Mouse (Mus musculus) olfactory bulb, adult 2 months (tissue): ENCODE results near the gene Scgn. TPM values are rescaled to one million over a fixed set of nuclear protein-coding genes. Genes with fewer than 3 reads are reported as not detected.

Experiments used
- H3K27ac ChIP-seq: fragments of 200-500 bp; 2 replicates; pipeline ENCODE4 v1.5.1; 2012; ENCODE audit warnings: low read depth, low read length; ENCODE audit not compliant: insufficient read depth
- H3K4me1 ChIP-seq: fragments of 200-500 bp; 2 replicates; pipeline ENCODE4 v1.6.1; 2012; ENCODE audit warnings: low read length; ENCODE audit not compliant: control insufficient read depth, insufficient read depth
- H3K4me3 ChIP-seq: fragments of 200-500 bp; 2 replicates; pipeline ENCODE4 v1.5.1; 2012; ENCODE audit warnings: mild to moderate bottlenecking, low read depth, low read length, moderate library complexity; ENCODE audit not compliant: insufficient read depth
- CTCF ChIP-seq: fragments of 200-500 bp; IDR thresholded peaks from 2 replicates; pipeline ENCODE4 v1.5.1; 2012; ENCODE audit warnings: low read depth, mild to moderate bottlenecking, low read length, moderate library complexity; ENCODE audit not compliant: insufficient read depth
- POLR2A ChIP-seq: fragments of 200-500 bp; IDR thresholded peaks from 2 replicates; pipeline ENCODE4 v1.6.1; 2012; ENCODE audit warnings: mild to moderate bottlenecking, low read depth, low read length, moderate library complexity; ENCODE audit not compliant: insufficient read depth
- WGBS: fragments of 180-500 bp; shearing (Covaris S2); methylation state at CpG from one replicate; pipeline ENCODE4 v1.1.7; 2018; 5-methylcytosine and 5-hydroxymethylcytosine counted together
- polyA plus RNA-seq: library from polyadenylated mRNA; stranded (reverse); fragments of >200 nt; gene quantifications from 2 replicates; pipeline ENCODE4 v1.2.4, GENCODE M21; 2012; ENCODE audit warnings: low replicate concordance; ENCODE audit not compliant: missing spikeins, insufficient read depth, insufficient read length

The Scgn gene
- polyA plus RNA-seq, 1 experiment = not detected

GRCm38 (mm10) chr13:23928637-23929036 is 62.4 kb downstream of the Scgn start:
- H3K4me1 ChIP-seq = peaks cover 7% of the 10 kb centered on the region; the same call in 1 of the 2 replicates

GRCm38 (mm10) chr13:23925792-23926191 is 65.2 kb downstream of the Scgn start:
- Histone ChIP-seq H3K4me3 (no peak overlapping the region), H3K27ac (no peak overlapping the region), H3K4me1 (peaks cover 7% of the 10 kb centered on the region; the same call in 1 of the 2 replicates)
- 38% methylated on average over 2 of the region's 2 CpGs for WGBS
- TF ChIP-seq POLR2A (no peak), CTCF (no peak)

More at GRCm38 (mm10) chr13:23928637-23929036, 62.4 kb downstream of the Scgn start:
- Histone ChIP-seq H3K27ac (no peak overlapping the region), H3K4me3 (no peak overlapping the region)
- WGBS = 43% methylated on average over 3 of the region's 3 CpGs
- TF ChIP-seq POLR2A (no peak), CTCF (no peak)

- 90% methylated on average over 4 of the region's 4 CpGs for WGBS
- Histone ChIP-seq H3K4me1 (no peaks in the 10 kb centered on the region; the same call in 1 of the 2 replicates), H3K27ac (no peak overlapping the region), H3K4me3 (no peak overlapping the region)
- no peak for TF ChIP-seq CTCF
These were observed 73.3 kb downstream of the Scgn start for GRCm38 (mm10) chr13:23917674-23918073.

GRCm38 (mm10) chr13:23916132-23916531 is 74.9 kb downstream of the Scgn start:
- 92% methylated on average over 1 of the region's 1 CpGs for WGBS
- TF ChIP-seq CTCF = no peak
- no peak for TF ChIP-seq POLR2A
- Histone ChIP-seq H3K4me3 (no peak overlapping the region), H3K27ac (no peak overlapping the region), H3K4me1 (no peaks in the 10 kb centered on the region; the same call in 1 of the 2 replicates)

GRCm38 (mm10) chr13:23914376-23915167 is 76.4 kb downstream of the Scgn start, which contains the start of gene Slc17a4:
TSS of gene Slc17a4 (minus strand) at chr13:23915009.
- no peak within 1 kb of the TSS for H3K27ac ChIP-seq
- H3K4me1 ChIP-seq = no peaks in the 10 kb centered on the region; the same call in 1 of the 2 replicates
- TF ChIP-seq POLR2A = no peak
- TF ChIP-seq CTCF = no peak
- no peak within 1 kb of the TSS for H3K4me3 ChIP-seq
- 76% methylated on average over 9 of the region's 9 CpGs for WGBS

GRCm38 (mm10) chr13:23913791-23914306 is 77.2 kb downstream of the Scgn start:
- no peak overlapping the region for H3K4me3 ChIP-seq
- no peak overlapping the region for H3K27ac ChIP-seq
- TF ChIP-seq POLR2A = no peak
- no peak for TF ChIP-seq CTCF
- WGBS = 69% methylated on average over 6 of the region's 6 CpGs
- no peaks in the 10 kb centered on the region; the same call in 1 of the 2 replicates for H3K4me1 ChIP-seq

- no peak overlapping the region for H3K27ac ChIP-seq
- H3K4me3 ChIP-seq = no peak overlapping the region
- WGBS = 88% methylated on average over 5 of the region's 5 CpGs
- H3K4me1 ChIP-seq = no peaks in the 10 kb centered on the region; the same call in 1 of the 2 replicates
- TF ChIP-seq POLR2A (no peak), CTCF (no peak)
These were observed 79.7 kb downstream of the Scgn start for GRCm38 (mm10) chr13:23911335-23911734.

- 83% methylated on average over 5 of the region's 5 CpGs for WGBS
- TF ChIP-seq POLR2A (no peak), CTCF (no peak)
- Histone ChIP-seq H3K4me1 (no peaks in the 10 kb centered on the region; the same call in 1 of the 2 replicates), H3K27ac (no peak overlapping the region), H3K4me3 (no peak overlapping the region)
These were observed 80.9 kb downstream of the Scgn start for GRCm38 (mm10) chr13:23910121-23910520.

- no peak overlapping the region for H3K4me3 ChIP-seq
- 95% methylated on average over 5 of the region's 5 CpGs for WGBS
- no peak for TF ChIP-seq CTCF
- no peak for TF ChIP-seq POLR2A
- H3K4me1 ChIP-seq = no peaks in the 10 kb centered on the region
- H3K27ac ChIP-seq = no peak overlapping the region
These were observed 84.1 kb downstream of the Scgn start for GRCm38 (mm10) chr13:23906906-23907305.

Other genes starting within 250 kb of the Scgn start
- gene Hist1h3c, start 245.6 kb downstream of the Scgn start, polyA plus RNA-seq = not detected in 2 replicates
- gene Hist1h2bb, start 244.5 kb downstream of the Scgn start, polyA plus RNA-seq = not detected in 2 replicates
- not detected in 2 replicates for gene Hist1h2ab, start 240.1 kb downstream of the Scgn start, polyA plus RNA-seq
- gene Hist1h3b, start 238.9 kb downstream of the Scgn start, polyA plus RNA-seq = not detected in 2 replicates
- gene Hist1h4b, start 234.2 kb downstream of the Scgn start, polyA plus RNA-seq = not detected in 2 replicates
- gene Hist1h4a, start 230.0 kb downstream of the Scgn start, polyA plus RNA-seq = not detected in 2 replicates
- gene Hist1h3a, start 228.8 kb downstream of the Scgn start, polyA plus RNA-seq = not detected in 2 replicates
- gene Hist1h1a, start 227.5 kb downstream of the Scgn start, polyA plus RNA-seq = not detected in 2 replicates
- not detected in 2 replicates for gene Trim38, start 221.3 kb downstream of the Scgn start, polyA plus RNA-seq
- gene Slc17a2, start 184.2 kb downstream of the Scgn start, polyA plus RNA-seq = not detected in 2 replicates
- gene Slc17a3, start 151.8 kb downstream of the Scgn start, polyA plus RNA-seq = not detected in 2 replicates
- gene Slc17a1, start 123.5 kb downstream of the Scgn start, polyA plus RNA-seq = not detected in 2 replicates
- gene Slc17a4, start 76.2 kb downstream of the Scgn start, polyA plus RNA-seq = not detected in 2 replicates
- gene Hist1h2ba, start 57.1 kb downstream of the Scgn start, polyA plus RNA-seq = not detected in 2 replicates
- gene Hist1h2aa, start 56.8 kb downstream of the Scgn start, polyA plus RNA-seq = not detected in 2 replicates